Mouse (Mus musculus) gastrocnemius, adult 2 months (tissue): Measurements from ENCODE around the gene Kctd5. TPM values are rescaled to one million over a fixed set of nuclear protein-coding genes. Genes with fewer than 3 reads are reported as not detected.
"Not testable (repeated sequence)": the region's sequence is repeated elsewhere in the genome, so short reads cannot be mapped to it uniquely, and the experiment has no call there.

ENCODE experiments used
- DNase-seq: peaks from one replicate; pipeline ENCODE4 v3.0.0; 2022
- H3K27ac ChIP-seq: fragments of 200-600 bp; 2 replicates; pipeline ENCODE4 v1.8.1; 2022; ENCODE audit warnings: mild to moderate bottlenecking
- H3K4me3 ChIP-seq: fragments of 200-600 bp; 2 replicates; pipeline ENCODE4 v1.8.1; 2022; ENCODE audit warnings: mild to moderate bottlenecking, moderate library complexity
- CTCF ChIP-seq: fragments of 200-600 bp; IDR thresholded peaks from 2 replicates; pipeline ENCODE4 v1.8.1; 2022; ENCODE audit warnings: antibody characterized with exemption, mild to moderate bottlenecking, moderate library complexity
- intact Hi-C: fragments of 180-260 bp; cut with DNase I; formaldehyde crosslinking; loops from one replicate; pipeline ENCODE4 v1.15.1; 2025
- long read RNA-seq, 2 experiments: library from polyadenylated mRNA; stranded (forward); transcript quantifications; one replicate each; pipeline ENCODE4 v2.0.0; 2021
- total RNA-seq, 2 experiments: library from RNA; stranded (reverse); gene quantifications; 2 replicates each; pipeline ENCODE4 v1.2.3; 2021

Kctd5 gene
- 10 to 100 TPM in 1 of 2 experiments, 1 to 10 TPM in 1; 6.9 to 10.4 TPM for total RNA-seq
- long read RNA-seq, experiment 1, transcript Kctd5-201 (6 exons, 2,443 nt): major isoform, 39 of 40 reads
- long read RNA-seq, experiment 1, partial matches to known transcripts: 0 of 40 reads
- long read RNA-seq, experiment 1, other reads (novel, unspliced or antisense): 1 of 40 reads
- long read RNA-seq, experiment 2, transcript Kctd5-201 (6 exons, 2,443 nt): major isoform, 34 of 37 reads
- long read RNA-seq, experiment 2, partial matches to known transcripts: 0 of 37 reads
- long read RNA-seq, experiment 2, other reads (novel, unspliced or antisense): 3 of 37 reads

DNA sequence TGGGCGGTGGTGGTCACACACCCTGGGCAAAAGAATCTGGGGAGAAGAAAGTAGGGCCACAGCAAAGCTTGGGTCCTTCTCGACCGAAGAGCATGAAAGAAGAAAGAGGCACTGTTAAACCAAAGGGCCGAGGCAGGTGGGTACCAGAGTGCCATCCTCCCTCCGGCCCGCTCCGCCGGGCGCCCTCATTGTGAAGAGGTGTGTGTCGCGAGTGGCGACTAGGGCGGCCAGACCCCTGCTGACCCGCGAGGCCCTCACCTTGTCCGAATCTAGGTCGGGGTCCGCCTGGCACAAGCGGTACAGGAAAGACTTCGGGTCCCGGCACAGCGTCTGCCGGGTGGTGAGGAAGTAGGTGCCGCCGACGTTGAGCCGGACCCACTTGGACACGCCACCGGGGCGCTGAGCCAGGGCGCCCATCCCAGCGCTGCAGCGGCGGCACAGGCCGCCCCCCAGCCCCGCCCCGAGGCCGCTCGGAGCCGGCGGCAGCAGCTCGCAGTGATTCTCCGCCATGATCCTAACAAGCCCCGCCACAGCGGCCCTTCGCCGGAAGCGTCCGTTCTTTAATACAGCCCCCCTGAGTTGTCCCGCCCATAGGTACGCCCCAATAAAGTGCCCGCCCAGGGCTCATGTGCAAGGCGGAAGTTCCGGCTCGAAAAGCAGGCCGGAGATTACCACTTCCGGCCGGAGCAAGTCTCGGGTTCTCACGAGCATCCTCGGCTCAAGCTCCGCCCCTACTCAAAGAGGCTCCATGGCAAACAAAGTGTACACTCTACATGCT, at the start of gene Kctd5:
Gene Kctd5, minus strand, starts transcription at position 567 of the 778 bp plus-strand sequence.
- intact Hi-C loops: loop anchor here (5.0 kb wide), 1 partner anchor 69 kb away; no protein-coding TSS in a partner anchor
- Histone ChIP-seq H3K27ac (peak within 1 kb of the TSS; percentile 92), H3K4me3 (peak within 1 kb of the TSS; percentile 87)
- peak; percentile 96 for DNase-seq
- TF ChIP-seq CTCF: no peak

DNA sequence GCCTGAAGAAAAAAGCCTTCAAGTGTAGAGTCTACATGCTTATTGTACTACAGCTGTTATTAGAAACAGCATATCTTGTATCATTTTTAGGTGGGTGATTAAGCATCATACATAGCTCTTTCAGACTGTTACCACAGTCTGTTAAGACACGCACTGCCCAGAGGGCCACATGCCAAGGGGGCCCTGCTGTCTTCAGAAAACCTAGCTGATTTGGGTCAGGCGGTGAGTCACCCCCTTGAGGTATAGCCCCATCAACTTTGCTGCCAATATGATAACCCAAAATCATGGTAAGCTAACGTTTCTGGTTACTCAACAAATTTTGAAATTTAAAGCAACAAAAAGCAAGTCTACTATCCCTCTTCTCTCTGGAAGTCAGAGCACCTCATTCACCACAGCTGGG, 46.2 kb upstream of the Kctd5 start:
- DNase-seq: no peak
- no peak overlapping the region for H3K27ac ChIP-seq
- H3K4me3 ChIP-seq: no peak overlapping the region
- intact Hi-C loops: no loop called here
- no peak for TF ChIP-seq CTCF

DNA sequence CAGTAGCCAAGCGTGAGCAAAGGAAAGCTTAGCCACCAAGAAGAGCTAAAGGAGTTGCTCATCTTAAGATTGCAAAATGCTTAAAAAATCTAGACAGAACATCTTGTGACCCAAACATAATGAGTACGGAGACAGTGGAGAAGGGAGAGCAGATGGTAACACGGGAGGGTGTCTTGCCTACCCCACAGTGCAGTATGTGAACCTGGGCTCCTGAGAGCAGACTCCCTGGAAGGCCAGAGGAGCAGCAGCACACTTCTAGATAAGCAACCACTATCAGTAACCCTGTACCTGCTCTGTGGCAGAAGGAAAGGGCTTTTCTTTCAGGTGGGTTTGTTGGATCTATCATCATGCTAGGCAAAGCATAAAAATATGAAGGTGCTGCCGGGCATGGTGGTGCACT, 39.7 kb upstream of the Kctd5 start:
- no peak overlapping the region for H3K27ac ChIP-seq
- no peak for TF ChIP-seq CTCF
- no peak overlapping the region for H3K4me3 ChIP-seq
- intact Hi-C loops: no loop called here
- DNase-seq: no peak

DNA sequence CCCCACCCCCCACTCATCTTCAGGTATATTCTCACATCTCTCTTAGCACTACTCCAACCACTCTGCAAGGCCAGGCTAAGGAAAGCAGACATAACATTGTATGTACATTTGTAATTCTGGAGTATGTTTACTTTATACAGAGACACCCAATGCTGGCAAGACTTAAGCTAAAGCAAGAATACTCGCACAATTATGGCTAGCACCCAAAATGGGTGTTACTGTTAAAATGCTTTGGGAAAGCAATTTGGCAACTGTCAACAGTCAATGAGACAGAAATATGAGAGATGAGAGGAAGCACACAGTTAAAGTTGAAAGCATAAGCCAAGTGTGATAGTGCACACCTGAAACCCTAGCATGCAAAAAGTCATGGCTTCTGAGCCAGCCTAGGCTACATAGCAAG, 38.0 kb upstream of the Kctd5 start:
- DNase-seq: no peak
- Histone ChIP-seq H3K4me3 (no peak overlapping the region), H3K27ac (no peak overlapping the region; the same call in 1 of the 2 replicates)
- intact Hi-C loops: no loop called here
- no peak for TF ChIP-seq CTCF

DNA sequence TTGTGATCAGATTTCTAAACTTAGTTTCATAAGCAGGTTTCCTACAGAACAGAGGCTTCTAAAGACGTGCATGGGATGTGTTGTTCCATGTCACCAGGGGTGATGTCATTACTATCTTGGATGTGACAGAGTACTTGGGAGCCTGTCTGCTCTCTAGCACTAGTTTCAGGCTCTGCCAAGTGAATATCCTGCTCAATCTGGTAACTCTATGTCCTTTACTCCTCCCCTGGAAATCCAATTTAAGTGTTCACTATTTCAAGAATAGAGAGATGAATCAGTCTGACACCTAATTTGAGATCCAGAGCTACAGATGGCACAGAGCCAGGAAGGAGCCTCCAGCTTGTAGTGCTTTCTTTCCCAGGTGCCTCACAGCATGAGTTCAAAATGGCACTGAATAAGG, 35.6 kb upstream of the Kctd5 start:
- intact Hi-C loops: no loop called here
- DNase-seq: peak; percentile 50
- TF ChIP-seq CTCF: no peak
- peak overlapping the region; percentile 77 for H3K27ac ChIP-seq
- no peak overlapping the region for H3K4me3 ChIP-seq

DNA sequence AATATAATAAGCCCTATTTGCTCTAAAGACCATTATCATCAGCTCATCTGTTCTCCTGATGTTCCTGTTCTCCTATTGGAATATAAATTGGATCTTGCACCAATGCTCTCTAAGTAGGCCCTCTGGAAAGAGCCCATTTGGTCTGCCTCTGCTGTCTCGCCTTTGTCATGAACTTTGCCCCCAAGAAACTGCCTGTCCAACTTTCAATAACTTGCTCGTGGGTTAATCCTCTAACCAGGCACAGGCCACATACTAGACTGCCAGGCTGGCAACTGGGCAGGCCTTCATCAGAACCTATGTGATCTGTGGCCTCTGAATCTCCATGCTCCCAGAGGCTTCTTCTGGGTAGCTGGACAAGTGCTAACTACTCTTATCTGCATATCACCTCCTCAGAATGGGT, 31.8 kb upstream of the Kctd5 start:
- H3K4me3 ChIP-seq: no peak overlapping the region
- intact Hi-C loops: no loop called here
- DNase-seq: no peak
- no peak overlapping the region for H3K27ac ChIP-seq
- no peak for TF ChIP-seq CTCF

DNA sequence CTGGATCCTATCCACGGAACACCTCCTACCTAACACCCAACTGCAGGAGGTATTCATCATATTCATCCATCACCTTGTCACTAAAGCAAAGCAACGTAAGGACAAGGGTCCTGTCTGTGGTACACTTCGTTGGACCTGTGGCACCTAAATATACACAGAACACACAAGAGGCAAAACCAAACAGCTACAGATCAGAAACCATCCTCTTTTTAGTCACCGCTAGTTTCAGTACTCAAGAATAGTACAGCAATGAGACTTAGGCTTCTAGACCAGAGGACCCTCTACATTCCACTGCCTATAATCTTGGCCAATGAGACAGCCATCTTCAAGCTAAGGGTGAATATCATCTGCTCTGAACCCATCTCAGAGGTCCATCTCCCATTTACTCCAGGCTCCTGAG, 25.1 kb upstream of the Kctd5 start:
- TF ChIP-seq CTCF: no peak
- DNase-seq: no peak
- H3K27ac ChIP-seq: no peak overlapping the region
- no peak overlapping the region for H3K4me3 ChIP-seq
- intact Hi-C loops: no loop called here

DNA sequence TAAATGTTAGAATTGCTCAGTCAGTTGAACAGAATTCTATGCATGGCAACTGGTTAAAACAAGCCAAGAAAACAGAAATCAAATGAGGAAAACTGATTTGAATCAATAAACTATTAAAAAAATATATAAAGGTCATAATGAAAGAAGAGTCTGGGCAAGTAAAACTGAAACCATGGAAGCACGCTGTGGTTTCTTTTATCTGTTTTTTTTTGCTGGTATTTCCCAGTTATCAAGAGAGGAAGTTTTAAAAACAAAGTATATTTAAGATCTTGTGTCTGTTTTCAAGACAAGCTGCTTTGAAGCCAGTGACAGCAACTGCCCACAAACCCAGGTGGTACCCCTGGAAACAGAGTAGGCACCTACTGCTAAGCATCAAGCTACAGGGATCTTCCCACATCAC, 17.3 kb upstream of the Kctd5 start:
- Histone ChIP-seq H3K27ac (no peak overlapping the region), H3K4me3 (no peak overlapping the region)
- intact Hi-C loops: no loop called here
- TF ChIP-seq CTCF: no peak
- no peak for DNase-seq

DNA sequence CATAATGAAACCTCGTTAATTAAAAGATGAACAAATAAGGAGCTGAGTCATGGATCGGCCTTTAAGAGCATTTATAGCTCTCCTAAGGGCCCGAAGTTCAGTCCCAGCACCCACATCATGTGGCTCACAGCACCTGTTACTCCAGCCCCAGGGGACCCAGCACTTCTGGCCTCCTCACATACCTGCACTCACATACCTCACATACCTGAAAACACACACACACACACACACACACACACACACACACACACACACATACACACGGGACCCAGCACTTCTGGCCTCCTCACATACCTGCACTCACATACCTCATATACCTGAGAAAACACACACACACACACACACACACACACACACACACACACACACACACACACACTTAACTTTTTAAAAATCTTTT, 13.1 kb upstream of the Kctd5 start:
- intact Hi-C loops, H3K27ac ChIP-seq, DNase-seq, H3K4me3 ChIP-seq: not testable (repeated sequence)

DNA sequence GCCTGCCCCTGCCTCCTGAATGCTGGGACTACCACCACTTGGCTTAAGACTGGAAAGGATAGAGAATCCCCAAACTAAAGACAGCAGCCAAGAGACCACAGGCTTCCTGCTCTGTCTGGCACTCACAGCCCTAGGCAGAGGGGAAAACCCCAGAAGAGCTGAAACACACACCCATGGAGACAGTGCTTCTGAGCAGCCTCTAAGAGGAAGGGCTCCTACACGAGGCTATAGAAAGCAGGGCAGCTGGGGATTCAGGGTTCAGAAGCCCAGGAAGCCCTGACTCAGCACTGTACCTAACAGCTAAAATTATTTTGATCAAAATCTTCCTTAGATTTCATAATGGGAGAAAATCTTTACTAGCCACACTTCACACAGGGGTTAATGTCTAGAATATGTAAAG, 11.3 kb upstream of the Kctd5 start:
- intact Hi-C loops: no loop called here
- Histone ChIP-seq H3K27ac (no peak overlapping the region), H3K4me3 (no peak overlapping the region)
- no peak for DNase-seq
- no peak for TF ChIP-seq CTCF

DNA sequence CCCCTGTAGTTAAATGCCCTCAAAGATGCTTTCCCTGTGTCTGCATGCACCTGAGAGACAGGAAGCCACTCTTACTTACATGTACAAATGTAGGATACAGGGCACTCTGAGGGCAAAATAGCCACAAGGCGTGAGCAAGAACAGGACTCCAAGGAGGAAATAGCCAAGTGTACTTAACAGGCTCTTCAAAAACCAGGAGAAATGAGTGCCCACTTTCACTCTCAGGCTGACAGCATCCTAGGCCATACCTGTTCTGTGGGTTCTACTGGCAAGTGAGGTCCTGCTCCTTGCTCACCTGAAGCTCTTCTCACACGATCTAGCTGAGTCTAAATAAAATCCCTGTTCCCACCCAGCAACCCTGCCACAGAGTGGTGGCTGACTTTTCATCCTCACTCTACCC, 3.8 kb upstream of the Kctd5 start:
- TF ChIP-seq CTCF: no peak

DNA sequence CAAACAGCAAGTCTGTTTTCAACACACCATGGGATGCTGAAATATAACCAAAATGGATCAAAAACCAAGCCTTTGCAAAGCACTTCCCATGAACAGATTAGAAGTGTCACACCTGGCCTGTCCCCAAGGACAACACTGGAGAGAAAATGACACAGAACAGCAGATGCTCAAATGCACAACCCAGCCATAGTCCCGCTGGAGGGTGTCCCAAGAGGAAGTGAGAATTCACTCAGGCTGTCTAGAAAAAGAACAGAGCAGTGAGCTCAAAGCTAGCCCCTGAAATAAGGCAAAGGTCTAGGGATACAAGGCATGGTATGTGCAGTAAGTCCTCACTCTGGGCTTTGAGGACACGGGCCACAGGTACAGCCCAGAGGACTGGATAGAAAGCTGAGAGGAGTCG, 3.8 kb downstream of the Kctd5 start:
- no peak overlapping the region for H3K27ac ChIP-seq
- H3K4me3 ChIP-seq: no peak overlapping the region
- DNase-seq: no peak
- intact Hi-C loops: no loop called here
- no peak for TF ChIP-seq CTCF

More for the DNA sequence above, 3.8 kb upstream of the Kctd5 start:
- H3K4me3 ChIP-seq: no peak overlapping the region
- intact Hi-C loops: no loop called here
- no peak overlapping the region for H3K27ac ChIP-seq
- no peak for DNase-seq

DNA sequence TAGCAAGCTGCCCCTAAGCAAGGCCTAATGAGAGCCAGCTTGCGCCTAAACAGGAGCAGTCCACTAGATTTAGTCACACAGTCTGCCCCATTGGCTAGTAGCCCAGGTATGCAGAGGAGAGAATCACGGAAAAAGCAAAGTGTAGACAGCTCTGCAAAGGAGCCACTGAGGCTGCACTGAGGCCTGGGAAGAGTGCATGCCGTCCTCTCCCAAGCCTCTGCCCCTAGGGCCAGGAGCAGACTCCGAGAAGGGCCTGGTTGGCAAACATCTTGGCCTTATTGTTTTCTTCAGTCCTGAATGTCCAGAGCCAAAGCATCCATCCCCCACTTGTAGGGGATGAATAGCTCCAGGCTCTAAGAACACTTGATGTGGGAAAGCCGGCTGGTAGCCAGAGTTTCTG, 5.0 kb downstream of the Kctd5 start:
- no peak for DNase-seq
- no peak overlapping the region for H3K4me3 ChIP-seq
- TF ChIP-seq CTCF: no peak
- intact Hi-C loops: no loop called here
- 0 out of 2 replicates have a peak overlapping the region, but pooled peaks have one; percentile 24 for H3K27ac ChIP-seq
